Mouse (Mus musculus): ENCODE results near the gene Myo6. TPM values are rescaled to one million over a fixed set of nuclear protein-coding genes. Genes with fewer than 3 reads are reported as not detected.

The Myo6 gene
- polyA plus RNA-seq, 1 experiment: 61.9 TPM

DNA sequence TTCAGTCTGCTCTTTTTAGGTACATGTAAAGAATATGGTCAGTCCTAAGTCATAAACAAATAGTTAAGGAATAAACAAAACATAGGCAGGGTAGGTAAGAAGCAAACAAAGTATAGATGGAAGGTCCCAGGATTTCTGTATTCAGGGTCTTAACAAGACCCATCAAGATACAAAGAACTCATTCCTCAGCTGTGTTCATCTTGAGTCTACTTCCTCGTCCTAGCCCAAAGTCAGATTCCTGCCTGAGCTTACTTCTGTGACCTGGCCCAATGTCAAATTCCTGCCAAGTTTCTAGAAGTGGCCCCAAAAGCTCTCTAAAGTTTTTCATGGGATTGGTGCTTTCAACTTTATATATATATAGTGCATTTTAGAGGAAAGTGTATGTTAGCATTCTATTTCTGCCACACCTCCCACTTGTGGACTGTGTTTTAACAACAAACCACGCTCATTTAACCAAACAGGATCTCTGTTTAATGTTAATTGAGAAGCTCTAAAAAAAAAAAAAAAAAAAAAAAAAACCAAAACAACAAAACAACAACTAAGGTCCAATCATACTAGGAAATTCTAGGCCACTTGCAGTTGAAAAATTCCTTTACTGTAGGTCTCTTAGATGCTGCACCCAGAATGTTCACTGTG lies 119.8 kb downstream of the Myo6 start:
- Histone ChIP-seq H3K4me3 (replicated peaks; ENCODE audit: insufficient read depth, low read depth, low read length) (no peak overlapping the region), H3K27ac (ENCODE audit: insufficient read depth, low read length) (no peak overlapping the region), H3K27me3 (ENCODE audit: control insufficient read depth, insufficient read depth, low read length) (no peaks in the 10 kb centered on the region), H3K4me1 (ENCODE audit: control insufficient read depth, insufficient read depth, low read length) (no peaks in the 10 kb centered on the region)
- no peak for DNase-seq
- no peak for TF ChIP-seq POLR2A (IDR thresholded peaks at IDR 0.05; ENCODE audit: borderline replicate concordance, insufficient read depth, low read length)
- TF ChIP-seq CTCF (IDR thresholded peaks at IDR 0.05; ENCODE audit: borderline replicate concordance, insufficient read depth, low read depth, low read length): no peak
- 84% methylated on average over 2 of the region's 2 CpGs for WGBS

DNA sequence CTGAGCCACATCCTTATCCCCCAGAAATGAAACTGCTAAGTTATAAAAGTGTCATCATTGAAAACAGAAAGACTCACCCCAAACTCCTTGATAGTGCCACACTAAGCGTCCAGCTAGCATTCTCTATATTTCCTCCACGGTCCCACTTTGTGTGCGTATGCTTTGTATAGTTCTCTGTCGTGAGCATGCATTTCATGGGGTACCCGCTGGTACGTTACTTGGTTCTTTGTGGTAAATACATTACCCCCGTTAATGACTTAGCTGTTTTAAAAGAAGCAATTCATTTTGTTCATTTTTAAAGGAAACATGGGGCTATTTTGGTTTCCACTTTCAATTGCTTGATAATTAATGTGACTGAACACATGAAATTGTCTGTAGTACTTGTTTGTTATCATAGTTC lies 122.0 kb downstream of the Myo6 start:
- no peaks in the 10 kb centered on the region for H3K27me3 ChIP-seq (ENCODE audit: control insufficient read depth, insufficient read depth, low read length)
- DNase-seq: no peak
- H3K4me3 ChIP-seq (replicated peaks; ENCODE audit: insufficient read depth, low read depth, low read length): no peak overlapping the region
- TF ChIP-seq CTCF (IDR thresholded peaks at IDR 0.05; ENCODE audit: borderline replicate concordance, insufficient read depth, low read depth, low read length): no peak
- H3K27ac ChIP-seq (ENCODE audit: insufficient read depth, low read length): no peak overlapping the region
- H3K4me1 ChIP-seq (ENCODE audit: control insufficient read depth, insufficient read depth, low read length): no peaks in the 10 kb centered on the region
- 94% methylated on average over 7 of the region's 7 CpGs for WGBS

DNA sequence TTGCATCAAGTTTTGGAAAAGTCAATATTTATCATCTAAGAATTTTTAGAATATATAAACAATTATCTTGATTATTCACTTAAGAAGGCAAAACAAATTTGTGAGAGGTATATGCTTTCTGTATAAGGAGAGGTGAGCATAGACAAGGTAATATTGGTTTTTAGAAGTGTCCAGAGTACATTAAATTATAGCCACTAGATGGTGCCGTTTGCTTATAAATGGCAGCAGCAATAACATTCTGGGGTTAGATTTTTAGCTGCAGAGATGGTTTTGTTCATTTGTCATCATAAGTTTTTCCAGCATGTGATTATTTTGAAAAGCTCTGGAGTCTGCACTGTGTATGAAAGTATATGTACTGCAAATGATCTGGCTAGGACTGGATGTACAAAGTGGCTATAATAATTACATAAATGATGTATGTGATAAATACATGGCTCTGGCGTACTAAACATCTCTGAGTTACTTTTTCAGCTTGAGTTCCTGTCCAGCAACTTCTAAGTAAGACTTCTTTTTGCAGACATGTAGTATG lies 128.3 kb downstream of the Myo6 start:
- Histone ChIP-seq H3K27ac (ENCODE audit: insufficient read depth, low read length) (no peak overlapping the region), H3K27me3 (ENCODE audit: control insufficient read depth, insufficient read depth, low read length) (no peaks in the 10 kb centered on the region), H3K4me3 (replicated peaks; ENCODE audit: insufficient read depth, low read depth, low read length) (no peak overlapping the region), H3K4me1 (ENCODE audit: control insufficient read depth, insufficient read depth, low read length) (no peaks in the 10 kb centered on the region)
- peak in 1 of 2 experiments; percentile 6 for DNase-seq
- whole genome bisulfite sequencing: 56% methylated on average over 2 of the region's 2 CpGs
- no peak for TF ChIP-seq POLR2A (IDR thresholded peaks at IDR 0.05; ENCODE audit: borderline replicate concordance, insufficient read depth, low read length)
- no peak for TF ChIP-seq CTCF (IDR thresholded peaks at IDR 0.05; ENCODE audit: borderline replicate concordance, insufficient read depth, low read depth, low read length)

DNA sequence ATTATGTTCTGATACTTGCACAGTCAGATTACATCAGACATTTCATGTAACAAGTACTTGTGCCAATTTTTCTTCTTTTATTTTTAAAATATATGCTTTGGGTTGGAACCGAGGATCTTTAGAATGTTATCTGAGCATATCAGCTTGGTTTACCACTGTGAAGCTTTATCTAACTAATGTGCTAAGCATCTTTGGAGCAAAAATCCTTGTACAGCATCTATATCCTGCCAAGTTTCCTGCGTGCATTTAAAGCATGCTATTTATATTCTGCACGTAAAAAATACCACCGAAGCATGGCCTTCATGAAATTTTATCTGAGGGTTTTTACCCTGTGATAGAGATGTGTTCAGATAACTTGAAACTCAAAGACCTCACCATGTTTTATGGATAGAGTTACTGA lies 131.3 kb downstream of the Myo6 start:
- H3K27me3 ChIP-seq (ENCODE audit: control insufficient read depth, insufficient read depth, low read length): no peaks in the 10 kb centered on the region
- 49% methylated on average over 4 of the region's 4 CpGs for WGBS

DNA sequence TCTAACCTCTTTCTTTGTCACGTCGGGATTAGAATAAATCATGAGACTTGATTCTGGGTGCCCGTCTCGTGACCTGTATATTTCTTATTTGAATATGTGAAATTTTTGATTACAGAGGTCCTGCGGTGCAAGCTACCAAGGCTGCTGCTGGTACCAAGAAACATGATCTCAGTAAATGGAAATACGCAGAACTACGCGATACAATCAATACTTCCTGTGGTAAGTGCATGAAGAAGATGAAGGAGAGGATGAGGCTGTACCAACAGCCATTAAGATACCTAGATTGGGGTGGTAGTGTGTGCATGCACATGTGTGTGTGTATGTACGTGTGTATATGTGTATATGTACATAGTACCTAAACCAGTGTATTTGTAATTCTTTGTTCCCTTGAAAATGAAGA lies 134.2 kb downstream of the Myo6 start:
- H3K27me3 ChIP-seq (ENCODE audit: control insufficient read depth, insufficient read depth, low read length): no peaks in the 10 kb centered on the region
- 94% methylated on average over 9 of the region's 9 CpGs for WGBS
- H3K4me3 ChIP-seq (replicated peaks; ENCODE audit: insufficient read depth, low read depth, low read length): no peak overlapping the region
- H3K4me1 ChIP-seq (ENCODE audit: control insufficient read depth, insufficient read depth, low read length): no peaks in the 10 kb centered on the region
- TF ChIP-seq CTCF (IDR thresholded peaks at IDR 0.05; ENCODE audit: borderline replicate concordance, insufficient read depth, low read depth, low read length) (no peak), POLR2A (IDR thresholded peaks at IDR 0.05; ENCODE audit: borderline replicate concordance, insufficient read depth, low read length) (no peak)
- no peak for DNase-seq
- H3K27ac ChIP-seq (ENCODE audit: insufficient read depth, low read length): no peak overlapping the region

More for the DNA sequence above, 131.3 kb downstream of the Myo6 start:
- Histone ChIP-seq H3K27ac (ENCODE audit: insufficient read depth, low read length) (no peak overlapping the region), H3K4me3 (replicated peaks; ENCODE audit: insufficient read depth, low read depth, low read length) (no peak overlapping the region), H3K4me1 (ENCODE audit: control insufficient read depth, insufficient read depth, low read length) (no peaks in the 10 kb centered on the region)
- no peak for DNase-seq
- TF ChIP-seq CTCF (IDR thresholded peaks at IDR 0.05; ENCODE audit: borderline replicate concordance, insufficient read depth, low read depth, low read length) (no peak), POLR2A (IDR thresholded peaks at IDR 0.05; ENCODE audit: borderline replicate concordance, insufficient read depth, low read length) (no peak)

DNA sequence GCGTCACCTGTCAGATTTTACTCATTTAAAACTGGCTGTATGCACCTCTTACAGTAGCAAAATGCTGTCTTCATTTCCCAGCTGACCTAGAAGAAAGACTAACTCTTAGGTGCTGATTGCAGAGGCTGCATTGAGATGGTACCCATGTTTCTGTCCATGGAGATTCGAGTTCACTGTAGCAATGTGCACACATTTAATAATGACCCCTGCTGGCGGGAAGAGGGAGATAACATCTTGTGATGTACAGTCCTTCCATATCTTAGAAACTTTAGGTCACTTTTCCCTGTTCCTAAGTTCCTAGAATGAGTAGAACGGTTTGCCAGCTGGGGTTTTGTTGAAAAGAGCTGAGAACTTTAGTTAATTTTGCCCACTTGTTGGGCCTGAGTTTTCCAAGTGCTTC lies 138.7 kb downstream of the Myo6 start:
- Histone ChIP-seq H3K27me3 (ENCODE audit: control insufficient read depth, insufficient read depth, low read length) (no peaks in the 10 kb centered on the region), H3K4me1 (ENCODE audit: control insufficient read depth, insufficient read depth, low read length) (no peaks in the 10 kb centered on the region), H3K27ac (ENCODE audit: insufficient read depth, low read length) (no peak overlapping the region), H3K4me3 (replicated peaks; ENCODE audit: insufficient read depth, low read depth, low read length) (no peak overlapping the region)
- WGBS: 78% methylated on average over 4 of the region's 4 CpGs
- TF ChIP-seq POLR2A (IDR thresholded peaks at IDR 0.05; ENCODE audit: borderline replicate concordance, insufficient read depth, low read length) (no peak), CTCF (IDR thresholded peaks at IDR 0.05; ENCODE audit: borderline replicate concordance, insufficient read depth, low read depth, low read length) (no peak)
- no peak for DNase-seq

DNA sequence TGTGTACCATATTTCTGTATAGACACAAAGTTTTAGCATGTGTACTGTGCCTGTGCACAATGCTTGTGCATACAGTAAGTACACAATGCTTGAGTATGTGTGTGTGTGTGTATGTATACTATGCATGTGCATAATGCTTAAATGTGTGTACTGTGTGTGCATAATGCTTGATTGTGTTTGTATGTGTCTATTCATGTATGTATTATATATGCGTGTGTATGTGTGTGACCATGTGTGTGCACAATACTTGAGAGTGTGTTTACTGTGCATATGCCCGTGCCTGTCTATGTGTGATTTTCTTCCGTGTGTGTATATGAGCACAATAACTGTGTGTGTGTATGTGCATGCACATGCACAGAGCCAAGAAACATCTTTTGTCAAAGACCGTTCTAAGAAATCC lies 141.6 kb downstream of the Myo6 start:
- no peak overlapping the region for H3K4me3 ChIP-seq (replicated peaks; ENCODE audit: insufficient read depth, low read depth, low read length)
- no peaks in the 10 kb centered on the region for H3K4me1 ChIP-seq (ENCODE audit: control insufficient read depth, insufficient read depth, low read length)
- 54% methylated on average over 4 of the region's 4 CpGs for WGBS
- no peak for TF ChIP-seq POLR2A (IDR thresholded peaks at IDR 0.05; ENCODE audit: borderline replicate concordance, insufficient read depth, low read length)
- no peak for TF ChIP-seq CTCF (IDR thresholded peaks at IDR 0.05; ENCODE audit: borderline replicate concordance, insufficient read depth, low read depth, low read length)
- DNase-seq: no peak
- no peaks in the 10 kb centered on the region for H3K27me3 ChIP-seq (ENCODE audit: control insufficient read depth, insufficient read depth, low read length)
- H3K27ac ChIP-seq (ENCODE audit: insufficient read depth, low read length): no peak overlapping the region

DNA sequence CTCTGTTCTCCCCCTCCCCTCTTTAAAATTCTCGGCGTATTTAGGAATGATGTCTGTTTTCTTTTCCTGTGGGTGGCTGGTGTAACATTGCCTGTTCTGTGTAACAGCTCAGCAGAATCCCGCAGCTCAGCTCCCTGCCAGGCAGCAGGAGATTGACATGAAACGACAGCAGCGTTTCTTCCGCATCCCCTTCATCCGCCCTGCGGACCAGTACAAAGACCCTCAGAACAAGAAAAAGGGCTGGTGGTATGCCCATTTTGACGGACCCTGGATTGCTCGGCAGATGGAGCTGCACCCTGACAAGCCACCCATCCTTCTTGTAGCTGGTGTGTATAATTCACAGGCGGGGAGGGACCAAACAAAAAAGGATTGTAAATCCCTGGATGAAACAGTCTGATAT lies 142.0 kb downstream of the Myo6 start:
- H3K4me1 ChIP-seq (ENCODE audit: control insufficient read depth, insufficient read depth, low read length): no peaks in the 10 kb centered on the region
- WGBS: 18% methylated on average over 11 of the region's 11 CpGs
- H3K27ac ChIP-seq (ENCODE audit: insufficient read depth, low read length): no peak overlapping the region
- DNase-seq: no peak
- no peak overlapping the region for H3K4me3 ChIP-seq (replicated peaks; ENCODE audit: insufficient read depth, low read depth, low read length)
- no peaks in the 10 kb centered on the region for H3K27me3 ChIP-seq (ENCODE audit: control insufficient read depth, insufficient read depth, low read length)
- TF ChIP-seq CTCF (IDR thresholded peaks at IDR 0.05; ENCODE audit: borderline replicate concordance, insufficient read depth, low read depth, low read length) (no peak), POLR2A (IDR thresholded peaks at IDR 0.05; ENCODE audit: borderline replicate concordance, insufficient read depth, low read length) (no peak)

All from cerebellum, adult 2 months (tissue).